In the genomic region with DNA sequence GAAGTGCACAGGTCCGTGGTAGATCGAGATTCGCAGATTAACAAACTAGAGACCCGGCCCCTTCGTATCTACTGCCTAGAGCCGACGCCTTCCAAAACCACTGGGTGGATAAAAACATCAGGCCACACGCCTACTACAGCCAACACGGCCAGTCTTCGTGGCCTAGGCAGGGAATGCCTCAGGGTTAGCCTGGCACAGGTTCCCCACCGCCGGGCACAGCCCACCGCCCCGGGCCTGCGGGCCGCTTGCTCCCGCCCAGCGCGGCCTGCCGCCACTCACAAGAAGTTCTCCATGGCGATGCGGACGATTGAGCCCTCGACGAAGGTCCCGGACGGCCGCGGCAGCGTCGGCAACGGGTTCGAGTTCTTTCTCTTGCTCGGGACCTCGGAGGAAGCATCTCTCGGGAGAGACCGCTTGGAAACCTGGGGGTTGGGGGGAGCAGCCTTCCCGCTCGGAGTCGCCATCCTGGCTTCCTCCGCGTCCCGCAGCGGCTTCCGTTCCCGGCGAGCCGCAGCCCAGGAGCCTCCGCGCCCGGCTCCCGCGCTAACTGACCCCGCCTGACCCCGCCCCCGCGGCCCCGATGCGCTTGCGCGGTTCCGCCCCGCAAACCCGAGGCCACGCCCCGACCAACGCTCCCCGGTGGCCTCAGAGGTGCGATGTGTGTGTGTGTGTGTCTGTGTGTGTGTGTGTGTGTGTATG, we compare ENCODE assay signal across 8 mouse cellular contexts. TPM values are rescaled to one million over a fixed set of nuclear protein-coding genes. Genes with fewer than 3 reads are reported as not detected.
DNase-seq lines count a peak whose midpoint lies in the region; ATAC-seq lines count a peak whose summit lies in the region.

TSS of gene Smc5 (minus strand) at position 543 of the 699 bp plus-strand sequence.

- no peaks in the 10 kb centered on the region for H3K27me3 ChIP-seq in hindbrain, embryonic 13.5 days

- peaks cover 2% of the 10 kb centered on the region for H3K36me3 ChIP-seq in hindbrain, embryonic 13.5 days

- ATAC-seq in hindbrain, embryonic 13.5 days (ENCODE audit: low FRiP score) = peak; percentile 94

- H3K4me1 ChIP-seq in hindbrain, embryonic 13.5 days (replicated peaks) = peaks cover 21% of the 10 kb centered on the region

- H3K9ac ChIP-seq in hindbrain, embryonic 13.5 days = peak within 1 kb of the TSS; percentile 87

- H3K9me3 ChIP-seq in hindbrain, embryonic 13.5 days = no peaks in the 10 kb centered on the region

- DNase-seq in R1 (ENCODE audit: low read depth, low spot score) = peak; percentile 78
- peak; percentile 93 to 95 for DNase-seq in cerebellum, postnatal 14 days
- peak; percentile 69 to 81 for DNase-seq in frontal cortex, postnatal 14 days (ENCODE audit: low spot score in 2 of 2)
- DNase-seq in layer of hippocampus, postnatal 25 days (ENCODE audit: extremely low spot score in 1 of 2, low spot score in 1 of 2) = peak; percentile 86 to 87
- peak; percentile 93 for DNase-seq in lung, postnatal 14 days
- DNase-seq in ovary, postnatal 36 days (ENCODE audit: low spot score) = peak; percentile 92
- peak; percentile 96 for DNase-seq in thymus, postnatal 14 days

- H3K27ac ChIP-seq in hindbrain, embryonic 13.5 days = peak within 1 kb of the TSS; percentile 73

- under 1% methylated on average over 67 of the region's 69 CpGs for WGBS in hindbrain, embryonic 13.5 days

- peak within 1 kb of the TSS; percentile 66 for H3K4me2 ChIP-seq in hindbrain, embryonic 13.5 days

- peak within 1 kb of the TSS; percentile 63 for H3K4me3 ChIP-seq in hindbrain, embryonic 13.5 days

RNA-seq across cellular contexts. Expression of gene Smc5, which starts in this region (rescaled TPM):
- polyA plus RNA-seq in hindbrain, embryonic 13.5 days (2015; fragmentation: Nextera tagmentation; extraction: Ambion mirVana) = 29.0 and 29.3 TPM in 2 replicates
- 10 to 100 TPM; 24.5 to 33.9 TPM for total RNA-seq in layer of hippocampus, postnatal 25 days (2021)

Comparison
In these comparisons a context has a peak if more than half of its experiments do, and no peak if none do; other contexts are left out.
1. Peak in every context shown above with its lines: DNase-seq, ATAC-seq, H3K4me3 ChIP-seq and H3K27ac ChIP-seq.